In the genomic region with DNA sequence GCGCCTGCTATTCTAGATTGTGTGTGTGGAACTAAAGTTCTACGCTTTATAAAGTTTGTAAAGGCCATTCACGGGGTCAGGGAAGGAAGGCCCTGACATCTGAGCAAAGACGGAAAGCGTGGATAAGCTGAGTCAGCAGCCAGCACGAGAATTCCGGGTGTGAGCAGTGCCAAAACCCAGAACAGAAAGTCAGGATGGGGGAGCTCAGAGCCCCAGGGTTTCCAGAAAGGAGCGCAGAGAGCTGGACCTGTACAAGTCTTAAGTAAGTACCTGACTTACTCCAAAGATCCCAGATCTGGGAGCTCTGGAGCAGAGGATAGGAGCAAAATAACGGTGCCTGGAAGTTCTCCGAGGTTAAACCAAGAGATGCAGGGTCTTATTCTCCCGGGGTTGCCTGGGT, we compare ENCODE assay signal across 25 mouse cellular contexts. TPM values are rescaled to one million over a fixed set of nuclear protein-coding genes. Genes with fewer than 3 reads are reported as not detected.
DNase-seq lines count a peak whose midpoint lies in the region; ATAC-seq and TF ChIP-seq lines count a peak whose summit lies in the region.
"Had no signal": no experiment of that assay in that cellular context is flagged by ENCODE, and none has a peak within 500 bp of the region (broad histone marks: within the 10 kb centered on the region; RNA-seq: fewer than 3 reads in every experiment).

No protein-coding gene starts in this region.

- no peak for TF ChIP-seq EP300 in ES-Bruce4 (IDR thresholded peaks at IDR 0.05; ENCODE audit: insufficient read depth, low read depth, low read length)

- H3K9ac ChIP-seq in kidney, postnatal 0 days (ENCODE audit: low read depth, low read length): no peak overlapping the region
- no peak overlapping the region for H3K9ac ChIP-seq in kidney, embryonic 15.5 days
- peak overlapping the region; percentile 39 for H3K9ac ChIP-seq in ES-Bruce4 (ENCODE audit: low read depth, poor library complexity, severe bottlenecking)
- H3K9ac ChIP-seq: hindbrain, embryonic 15.5 days; limb, embryonic 12.5 days; midbrain, embryonic 15.5 days had no signal

- H3K27ac ChIP-seq in gastrocnemius, adult 2 months: peak overlapping the region; percentile 24; the same call in 1 of the 2 replicates
- no peak overlapping the region for H3K27ac ChIP-seq in kidney, postnatal 0 days
- H3K27ac ChIP-seq in kidney, embryonic 15.5 days: no peak overlapping the region
- peak overlapping the region; percentile 85 for H3K27ac ChIP-seq in ES-Bruce4 (ENCODE audit: insufficient read depth, low read length)
- H3K27ac ChIP-seq: hindbrain, embryonic 15.5 days; left cerebral cortex, adult 2 months; limb, embryonic 12.5 days; midbrain, embryonic 15.5 days had no signal

- no peak for TF ChIP-seq CTCF in gastrocnemius, adult 2 months (IDR thresholded peaks at IDR 0.05)
- TF ChIP-seq CTCF in kidney, postnatal 0 days (IDR thresholded peaks at IDR 0.05; ENCODE audit: low read depth): no peak
- no peak for TF ChIP-seq CTCF in ES-Bruce4 (IDR thresholded peaks at IDR 0.05; ENCODE audit: low read depth, low read length)

- peak overlapping the region; percentile 20 for H3K4me3 ChIP-seq in gastrocnemius, adult 2 months
- H3K4me3 ChIP-seq in kidney, postnatal 0 days (replicated peaks; ENCODE audit: low read depth, low read length): no peak overlapping the region
- H3K4me3 ChIP-seq in kidney, embryonic 15.5 days (replicated peaks): no peak overlapping the region
- peak overlapping the region; percentile 47 for H3K4me3 ChIP-seq in ES-Bruce4 (ENCODE audit: low read depth, low read length)
- H3K4me3 ChIP-seq: erythroblast, embryonic 14.5 days; hindbrain, embryonic 15.5 days; left cerebral cortex, adult 2 months; limb, embryonic 12.5 days; midbrain, embryonic 15.5 days had no signal

- no peaks in the 10 kb centered on the region for H3K36me3 ChIP-seq in kidney, postnatal 0 days (ENCODE audit: insufficient read depth, low read length)
- H3K36me3 ChIP-seq in kidney, embryonic 15.5 days: no peaks in the 10 kb centered on the region
- no peaks in the 10 kb centered on the region for H3K36me3 ChIP-seq in ES-Bruce4 (ENCODE audit: control insufficient read depth, insufficient read depth, low read length, poor library complexity, severe bottlenecking)
- H3K36me3 ChIP-seq: hindbrain, embryonic 15.5 days; limb, embryonic 12.5 days; midbrain, embryonic 15.5 days had no signal

- ATAC-seq in kidney, postnatal 0 days (replicated peaks; ENCODE audit: low FRiP score, low read depth): no peak
- no peak for ATAC-seq in kidney, embryonic 15.5 days (replicated peaks; ENCODE audit: low FRiP score)
- ATAC-seq: forebrain, embryonic 16.5 days; inflammation-experienced regulatory T-cells, adult 6 months; midbrain, embryonic 15.5 days had no signal

- no peak for DNase-seq in gastrocnemius, adult 2 months
- DNase-seq in gastrocnemius, postnatal 14 days: no peak
- no peak for DNase-seq in kidney, postnatal 0 days (ENCODE audit: low spot score)
- peak; percentile 49 for DNase-seq in ZHBTc4 (ENCODE audit: low read depth, low spot score)
- no peak for DNase-seq in layer of hippocampus, postnatal 14 days (ENCODE audit: low spot score in 2 of 2)
- DNase-seq in right cerebral cortex, adult 2 months (ENCODE audit: low spot score in 2 of 2): no peak
- DNase-seq: cerebellum, adult 18-20 months; cerebellum, postnatal 10 days; gastrocnemius, postnatal 25 days; heart, postnatal 4 days; kidney, adult 9 months; right cerebral cortex, adult 18-20 months had no signal

- no peak for TF ChIP-seq POLR2A in ES-Bruce4 (IDR thresholded peaks at IDR 0.05; ENCODE audit: insufficient read depth, low read length)

- intact Hi-C loops in gastrocnemius, adult 2 months (cut with DNase I): no loop called here
- intact Hi-C loops in gastrocnemius, postnatal 14 days (cut with DNase I; ENCODE audit: low total_unique reads): no loop called here

- H3K27me3 ChIP-seq in kidney, postnatal 0 days (ENCODE audit: insufficient read depth, low read length): no peaks in the 10 kb centered on the region
- H3K27me3 ChIP-seq in kidney, embryonic 15.5 days: no peaks in the 10 kb centered on the region
- H3K27me3 ChIP-seq in ES-Bruce4 (ENCODE audit: control insufficient read depth, insufficient read depth, low read length, poor library complexity, severe bottlenecking): no peaks in the 10 kb centered on the region
- H3K27me3 ChIP-seq: hindbrain, embryonic 15.5 days; limb, embryonic 12.5 days; midbrain, embryonic 15.5 days had no signal

- 44% methylated on average over 11 of the region's 11 CpGs for WGBS in kidney, postnatal 0 days
- 53% methylated on average over 11 of the region's 11 CpGs for WGBS in kidney, embryonic 15.5 days

- no peaks in the 10 kb centered on the region for H3K9me3 ChIP-seq in kidney, postnatal 0 days (replicated peaks; ENCODE audit: low read length)
- no peaks in the 10 kb centered on the region for H3K9me3 ChIP-seq in kidney, embryonic 15.5 days (replicated peaks)
- no peaks in the 10 kb centered on the region for H3K9me3 ChIP-seq in ES-Bruce4 (replicated peaks; ENCODE audit: control insufficient read depth, insufficient read depth, low read length, poor library complexity, severe bottlenecking)
- H3K9me3 ChIP-seq: hindbrain, embryonic 15.5 days; midbrain, embryonic 15.5 days had no signal

- H3K4me2 ChIP-seq in kidney, postnatal 0 days (ENCODE audit: low read length): peak overlapping the region; percentile 11; the same call in 1 of the 2 replicates
- no peak overlapping the region for H3K4me2 ChIP-seq in kidney, embryonic 15.5 days
- H3K4me2 ChIP-seq: heart, embryonic 11.5 days; hindbrain, embryonic 15.5 days; limb, embryonic 12.5 days; midbrain, embryonic 15.5 days had no signal

- no peaks in the 10 kb centered on the region for H3K4me1 ChIP-seq in kidney, postnatal 0 days (replicated peaks; ENCODE audit: insufficient read depth, low read length)
- H3K4me1 ChIP-seq in kidney, embryonic 15.5 days: peaks cover 8% of the 10 kb centered on the region
- H3K4me1 ChIP-seq in ES-Bruce4 (ENCODE audit: control insufficient read depth, insufficient read depth, low read length): peaks cover 7% of the 10 kb centered on the region
- H3K4me1 ChIP-seq: hindbrain, embryonic 15.5 days; midbrain, embryonic 15.5 days had no signal

RNA-seq across cellular contexts. Expression of gene Plekhg6, which starts 30.0 kb away (rescaled TPM):
- total RNA-seq in gastrocnemius, adult 2 months (2021): not detected
- not detected for total RNA-seq in gastrocnemius, postnatal 14 days (2021)
- polyA plus RNA-seq in kidney, postnatal 0 days (2015; fragmentation: Nextera tagmentation; extraction: Ambion mirVana): 3.1 and 3.4 TPM in 2 replicates
- 4.7 and 4.9 TPM in 2 replicates for polyA plus RNA-seq in kidney, embryonic 15.5 days (2015; fragmentation: Nextera tagmentation; extraction: Ambion mirVana)
- 2.3 and 2.5 TPM in 2 replicates for polyA plus RNA-seq in ES-Bruce4 (2011; ENCODE audit: insufficient read depth, insufficient read length, low read depth, missing spikeins)
- total RNA-seq in layer of hippocampus, postnatal 14 days (2021): not detected
- total RNA-seq: common myeloid progenitor, adult 5-6 weeks; gastrocnemius, postnatal 25 days; heart, adult 18-20 months; heart, postnatal 4 days; megakaryocyte-erythroid progenitor cell, adult 5-6 weeks had no signal
- polyA plus RNA-seq: erythroblast, embryonic 14.5 days; forebrain, embryonic 16.5 days; heart, embryonic 11.5 days; inflammation-experienced regulatory T-cells, adult 6 months had no signal

Comparison
In these comparisons a context has a peak if more than half of its experiments do, and no peak if none do; other contexts are left out.
1. H3K27ac ChIP-seq: peak in gastrocnemius, adult 2 months (single experiment) and ES-Bruce4 (single experiment); none in kidney, postnatal 0 days (single experiment) and kidney, embryonic 15.5 days (single experiment).
2. H3K4me3 ChIP-seq: peak in gastrocnemius, adult 2 months (single experiment) and ES-Bruce4 (single experiment); none in kidney, postnatal 0 days (single experiment) and kidney, embryonic 15.5 days (single experiment).